Mouse (Mus musculus): ENCODE data around the gene Ifngr1.

Ifngr1 gene

DNA sequence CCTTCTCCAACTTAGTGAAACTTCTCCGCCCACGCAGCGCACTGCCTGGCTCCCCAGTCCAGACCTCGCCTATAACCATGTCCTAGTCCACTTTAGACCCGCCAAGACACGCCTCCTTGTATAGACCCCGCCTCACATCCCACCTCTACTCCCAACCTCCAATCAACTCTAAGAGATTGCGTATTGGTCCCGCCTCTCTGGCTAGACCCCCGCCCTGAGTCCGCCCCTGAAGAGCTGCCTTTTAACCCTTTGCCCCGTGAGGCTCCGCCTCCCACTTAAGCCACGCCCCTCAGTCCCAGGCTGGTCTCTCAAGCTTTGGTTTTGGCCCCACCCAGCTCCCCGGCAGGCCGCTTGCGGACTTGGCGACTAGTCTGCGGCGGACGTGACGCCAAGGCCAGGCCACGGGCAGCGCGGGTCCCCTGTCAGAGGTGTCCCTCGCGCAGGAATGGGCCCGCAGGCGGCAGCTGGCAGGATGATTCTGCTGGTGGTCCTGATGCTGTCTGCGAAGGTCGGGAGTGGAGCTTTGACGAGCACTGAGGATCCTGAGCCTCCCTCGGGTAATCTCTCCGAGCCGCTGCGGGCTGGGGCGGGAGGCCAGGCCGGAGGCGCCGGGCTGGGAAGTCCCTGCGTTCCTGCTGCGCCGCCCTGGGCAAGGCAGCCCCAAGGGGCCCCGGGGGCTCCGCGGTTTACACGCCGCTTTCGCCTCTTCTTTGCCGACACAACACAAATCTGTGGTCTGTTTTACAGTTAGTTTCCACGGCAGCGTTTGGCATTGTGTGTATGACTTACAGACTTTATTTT, at the start of gene Ifngr1:
Ifngr1 (plus strand) TSS at position 309 of the 801 bp plus-strand sequence.
- peak; percentile 82 for DNase-seq (ENCODE audit: low read depth, low spot score)

- DNase-seq (ENCODE audit: low read depth, low spot score), result no peak
Measured at GRCm38 (mm10) chr10:19546825-19547224, 44.9 kb upstream of the Ifngr1 start.

DNA sequence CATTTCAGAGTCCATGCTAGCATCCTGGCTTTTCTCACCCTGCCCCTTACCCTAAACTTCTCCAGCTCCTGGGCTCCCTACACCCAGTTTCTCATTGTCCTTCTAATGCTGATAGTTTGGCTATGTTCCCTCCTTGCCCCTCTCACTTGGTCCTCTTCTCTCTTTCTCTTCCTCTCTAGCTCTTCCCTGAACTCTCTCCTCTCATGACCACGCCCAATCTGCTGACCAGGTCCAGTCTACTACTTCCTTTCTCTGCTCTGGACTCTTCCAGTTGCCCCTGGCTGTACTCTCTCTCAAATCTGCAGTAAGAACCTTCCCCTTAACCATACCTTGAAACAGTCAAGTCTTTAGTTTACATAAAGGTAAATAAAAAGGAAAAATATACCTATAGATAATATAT, 43.7 kb upstream of the Ifngr1 start:
- DNase-seq (ENCODE audit: low read depth, low spot score), result no peak

DNA sequence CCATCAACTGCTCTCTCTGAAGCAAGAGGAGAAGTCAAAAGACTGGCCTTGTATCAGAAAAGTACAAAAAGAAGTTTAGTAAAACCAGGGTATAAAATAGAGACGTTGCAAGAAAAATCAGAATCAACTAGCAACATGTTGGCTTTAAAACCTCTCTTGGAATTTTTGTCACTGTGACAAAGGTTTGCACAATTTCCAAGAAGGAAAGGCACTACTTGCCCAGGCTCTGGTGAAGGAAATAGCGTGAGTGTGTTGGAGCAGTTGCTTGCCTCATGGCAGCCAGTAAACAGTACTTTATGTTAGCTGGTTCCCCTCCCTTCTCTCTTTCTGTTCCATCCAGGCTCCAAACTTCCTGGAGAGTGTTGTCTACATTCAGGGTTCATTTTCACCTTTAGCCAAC, 43.3 kb upstream of the Ifngr1 start:
- no peak for DNase-seq (ENCODE audit: low read depth, low spot score)

- DNase-seq (ENCODE audit: low read depth, low spot score), result no peak
Measured at GRCm38 (mm10) chr10:19551585-19551984, 40.2 kb upstream of the Ifngr1 start.

- no peak for DNase-seq (ENCODE audit: low read depth, low spot score)
Measured at GRCm38 (mm10) chr10:19553857-19554256, 37.9 kb upstream of the Ifngr1 start.

GRCm38 (mm10) chr10:19557696-19558095, 34.1 kb upstream of the Ifngr1 start:
- no peak for DNase-seq (ENCODE audit: low read depth, low spot score)

- no peak for DNase-seq (ENCODE audit: low read depth, low spot score)
Measured at GRCm38 (mm10) chr10:19559565-19560165, 32.1 kb upstream of the Ifngr1 start.

DNA sequence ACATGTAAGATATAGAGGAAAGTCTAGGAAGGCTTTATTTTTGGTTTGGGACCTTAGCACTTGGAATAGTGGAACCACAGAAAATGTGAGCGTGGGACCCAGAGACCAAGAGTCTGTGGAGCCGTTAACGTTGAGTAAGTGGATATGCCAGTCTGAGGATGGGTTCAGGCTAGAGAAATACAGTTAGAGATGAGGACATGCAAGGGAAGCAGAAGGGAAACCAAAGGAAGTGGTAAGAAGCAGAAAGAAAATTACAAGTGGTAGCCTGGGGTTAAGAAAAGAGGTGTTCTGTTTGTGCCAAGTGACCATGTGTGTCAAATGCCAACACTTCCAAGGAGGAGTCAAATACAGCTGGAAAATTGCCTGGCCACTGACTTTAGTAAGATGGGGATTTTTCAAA, 29.2 kb upstream of the Ifngr1 start:
- DNase-seq (ENCODE audit: low read depth, low spot score), result no peak

GRCm38 (mm10) chr10:19563443-19563861, 28.3 kb upstream of the Ifngr1 start:
- no peak for DNase-seq (ENCODE audit: low read depth, low spot score)

GRCm38 (mm10) chr10:19567481-19567880, 24.3 kb upstream of the Ifngr1 start:
- no peak for DNase-seq (ENCODE audit: low read depth, low spot score)

- DNase-seq (ENCODE audit: low read depth, low spot score), result no peak
Measured at GRCm38 (mm10) chr10:19570288-19570687, 21.5 kb upstream of the Ifngr1 start.

GRCm38 (mm10) chr10:19570716-19571115, 21.0 kb upstream of the Ifngr1 start:
- DNase-seq (ENCODE audit: low read depth, low spot score), result no peak

- no peak for DNase-seq (ENCODE audit: low read depth, low spot score)
Measured at GRCm38 (mm10) chr10:19577571-19577970, 14.2 kb upstream of the Ifngr1 start.

GRCm38 (mm10) chr10:19578001-19578400, 13.7 kb upstream of the Ifngr1 start:
- no peak for DNase-seq (ENCODE audit: low read depth, low spot score)

DNA sequence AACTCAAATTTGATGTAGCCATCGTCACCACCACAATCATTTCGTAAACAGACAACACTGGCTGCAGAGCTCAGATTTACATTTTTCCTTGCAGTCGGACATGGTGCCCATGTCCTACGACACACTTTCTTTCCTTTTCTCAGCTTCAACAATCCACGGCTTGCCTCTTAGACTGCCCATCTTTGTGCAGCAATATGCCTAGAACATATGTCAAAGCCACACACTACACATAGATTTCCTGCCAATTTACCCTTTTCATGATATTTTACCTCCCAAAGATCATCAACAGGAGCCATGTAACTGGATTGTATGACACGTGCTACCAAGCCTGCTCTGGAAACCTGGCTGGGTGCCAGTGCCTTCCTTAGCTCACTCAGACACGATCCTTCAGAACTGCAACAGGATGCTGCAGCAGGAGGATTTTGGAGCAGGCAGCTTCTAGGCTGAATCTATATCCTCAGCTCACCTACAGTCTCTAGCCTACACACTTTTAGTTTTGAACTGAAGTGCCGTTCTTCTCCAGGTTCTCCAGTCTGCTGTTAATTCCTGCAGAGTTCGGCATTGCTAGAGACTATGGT, 13.3 kb upstream of the Ifngr1 start:
- no peak for DNase-seq (ENCODE audit: low read depth, low spot score)

GRCm38 (mm10) chr10:19580660-19581059, 11.1 kb upstream of the Ifngr1 start:
- DNase-seq (ENCODE audit: low read depth, low spot score), result no peak

GRCm38 (mm10) chr10:19581844-19582582, 9.7 kb upstream of the Ifngr1 start:
- no peak for DNase-seq (ENCODE audit: low read depth, low spot score)

- no peak for DNase-seq (ENCODE audit: low read depth, low spot score)
Measured at GRCm38 (mm10) chr10:19582806-19583430, 8.8 kb upstream of the Ifngr1 start.

DNA sequence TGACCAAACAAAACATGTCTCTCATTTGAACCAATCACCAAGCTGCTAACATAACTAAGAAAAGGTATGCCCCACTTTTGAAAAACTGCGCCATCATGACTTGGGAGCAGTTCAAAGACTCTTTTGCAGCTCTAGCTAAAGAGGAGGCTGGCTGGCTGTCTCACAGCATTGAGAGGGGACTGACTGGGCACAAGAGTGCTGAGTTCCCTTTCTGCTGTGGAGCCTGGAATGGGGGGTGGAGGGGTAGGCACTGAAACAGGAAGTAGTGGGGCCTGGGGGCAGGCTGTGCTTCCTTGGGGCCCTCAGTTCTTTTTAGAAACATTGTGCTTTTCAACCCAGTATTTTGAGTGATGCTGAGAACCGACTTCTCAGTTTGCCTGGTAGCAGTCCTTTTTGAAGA, 7.7 kb upstream of the Ifngr1 start:
- DNase-seq (ENCODE audit: low read depth, low spot score), result no peak

GRCm38 (mm10) chr10:19584846-19585245, 6.9 kb upstream of the Ifngr1 start:
- DNase-seq (ENCODE audit: low read depth, low spot score), result no peak

DNA sequence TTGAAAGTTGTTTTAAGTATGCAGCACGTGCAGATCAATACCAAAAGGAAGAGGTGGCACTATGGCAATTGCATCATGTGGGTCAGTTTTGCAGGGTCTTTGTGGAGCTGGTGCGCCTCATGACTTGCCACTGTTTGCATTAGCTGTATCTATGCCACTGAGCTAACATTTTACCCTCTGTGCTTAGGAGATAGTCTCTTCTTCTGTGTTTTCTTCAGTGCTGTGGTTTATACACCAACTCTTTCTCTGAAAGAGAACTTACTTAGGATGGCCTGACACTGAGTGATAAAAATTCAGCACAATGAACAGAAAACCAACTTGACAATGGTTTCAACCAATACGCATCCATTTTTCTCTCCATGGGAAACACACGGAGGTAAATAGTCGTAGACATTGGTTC, 5.9 kb upstream of the Ifngr1 start:
- no peak for DNase-seq (ENCODE audit: low read depth, low spot score)

Data from brain, embryonic 18.5 days (tissue).